Mouse (Mus musculus): Measurements from ENCODE around the gene 4921517D22Rik. TPM values are rescaled to one million over a fixed set of nuclear protein-coding genes. Genes with fewer than 3 reads are reported as not detected.

4921517D22Rik gene
- polyA plus RNA-seq, 1 experiment from 2014 or later, result not detected

DNA sequence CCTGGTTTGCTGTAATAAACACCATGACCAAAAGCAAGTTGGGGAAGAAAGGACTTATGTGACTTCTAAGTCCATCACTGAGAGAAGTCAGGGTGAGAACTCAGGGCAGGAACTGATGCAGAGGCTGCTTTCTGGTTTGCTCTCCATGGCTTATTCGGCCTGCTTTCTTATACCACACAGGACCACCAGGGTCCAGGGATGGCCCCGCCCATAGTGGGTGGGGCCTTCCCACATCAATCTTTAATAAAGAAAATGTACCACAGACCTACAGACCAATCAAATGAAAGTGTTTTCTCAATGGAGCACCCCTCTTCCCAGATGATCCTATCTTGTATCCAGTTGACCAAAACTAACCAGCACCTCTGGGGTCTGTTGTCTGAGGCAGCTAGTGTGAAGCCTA, 22.4 kb downstream of the 4921517D22Rik start:
- Histone ChIP-seq H3K9ac (no peak overlapping the region), H3K4me1 (ENCODE audit: insufficient read depth) (no peaks in the 10 kb centered on the region), H3K9me3 (ENCODE audit: low read depth, low read length) (no peaks in the 10 kb centered on the region), H3K4me2 (no peak overlapping the region), H3K27ac (ENCODE audit: low read depth) (no peak overlapping the region), H3K27me3 (ENCODE audit: insufficient read depth, low read length) (no peaks in the 10 kb centered on the region), H3K4me3 (ENCODE audit: low read depth, low read length) (no peak overlapping the region), H3K36me3 (ENCODE audit: insufficient read depth) (0 out of 2 replicates have a peak, but pooled peaks cover 3% of the 10 kb centered on the region)
- DNase-seq, result no peak
- 73% methylated on average over 2 of the region's 2 CpGs for whole genome bisulfite sequencing
- TF ChIP-seq CTCF (IDR thresholded peaks at IDR 0.05; ENCODE audit: low read depth), result no peak
- ATAC-seq (ENCODE audit: insufficient read depth), result no peak

DNA sequence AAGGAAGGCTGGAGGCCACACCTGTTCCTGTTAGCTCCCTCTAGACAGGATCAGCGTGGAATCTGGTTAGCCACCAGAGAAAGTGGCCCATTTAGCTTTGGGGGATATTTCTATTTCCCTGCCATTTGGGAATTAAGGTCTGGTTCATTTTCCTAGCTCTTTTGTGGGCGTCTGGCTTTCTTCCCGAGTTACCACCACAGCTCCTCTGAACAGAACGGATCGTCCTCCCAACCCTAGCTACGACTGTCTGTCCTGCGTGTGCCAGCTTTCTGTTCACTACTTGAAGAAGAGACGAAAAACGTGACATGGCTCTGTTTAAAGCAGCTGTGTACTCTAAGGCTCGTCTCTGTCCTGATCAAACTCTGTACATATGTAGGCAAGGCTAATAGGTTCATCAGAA, 24.0 kb downstream of the 4921517D22Rik start:
- TF ChIP-seq CTCF (IDR thresholded peaks at IDR 0.05; ENCODE audit: low read depth), result no peak
- H3K4me3 ChIP-seq (ENCODE audit: low read depth, low read length), result no peak overlapping the region
- H3K27me3 ChIP-seq (ENCODE audit: insufficient read depth, low read length), result no peaks in the 10 kb centered on the region
- H3K4me1 ChIP-seq (ENCODE audit: insufficient read depth), result no peaks in the 10 kb centered on the region
- WGBS, result 87% methylated on average over 10 of the region's 10 CpGs
- H3K27ac ChIP-seq (ENCODE audit: low read depth), result no peak overlapping the region
- no peak overlapping the region for H3K9ac ChIP-seq
- DNase-seq (no peak), ATAC-seq (ENCODE audit: insufficient read depth) (no peak)
- 0 out of 2 replicates have a peak, but pooled peaks cover 3% of the 10 kb centered on the region for H3K36me3 ChIP-seq (ENCODE audit: insufficient read depth)
- H3K9me3 ChIP-seq (ENCODE audit: low read depth, low read length), result no peaks in the 10 kb centered on the region
- no peak overlapping the region for H3K4me2 ChIP-seq

DNA sequence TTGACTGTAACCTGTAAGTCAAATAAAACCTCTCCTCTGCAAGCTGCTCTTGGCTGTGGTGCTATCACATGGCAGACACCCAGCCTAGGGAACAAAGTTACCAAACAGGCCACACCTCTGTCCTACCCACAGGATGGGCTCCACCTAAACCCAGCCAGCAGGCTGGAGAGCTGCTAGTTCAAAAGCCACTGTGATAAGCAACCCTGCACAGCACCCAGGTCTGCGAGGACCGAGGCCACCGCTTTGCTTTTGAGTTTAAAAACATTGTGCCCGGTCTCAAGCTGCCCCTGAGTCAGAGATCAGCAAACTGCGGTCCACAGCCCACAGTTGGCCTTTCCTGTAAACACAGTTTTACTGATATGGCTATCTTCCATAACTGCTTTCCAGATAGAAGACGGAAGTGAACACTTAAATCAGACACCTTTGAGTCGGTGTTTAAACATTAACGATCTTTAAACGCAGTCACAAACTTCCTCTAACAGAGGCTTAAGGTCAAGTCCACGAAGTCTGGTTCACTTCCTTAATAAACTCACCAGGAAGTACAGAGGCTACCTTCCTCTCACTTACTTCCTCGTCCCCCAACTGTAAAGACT, 25.3 kb downstream of the 4921517D22Rik start:
- peak overlapping the region; percentile 42 for H3K27ac ChIP-seq (ENCODE audit: low read depth)
- no peak overlapping the region for H3K9ac ChIP-seq
- peak overlapping the region; percentile 5; the same call in 1 of the 2 replicates for H3K4me2 ChIP-seq
- H3K9me3 ChIP-seq (ENCODE audit: low read depth, low read length), result no peaks in the 10 kb centered on the region
- H3K36me3 ChIP-seq (ENCODE audit: insufficient read depth), result 0 out of 2 replicates have a peak, but pooled peaks cover 8% of the 10 kb centered on the region
- TF ChIP-seq CTCF (IDR thresholded peaks at IDR 0.05; ENCODE audit: low read depth), result no peak
- H3K4me3 ChIP-seq (ENCODE audit: low read depth, low read length), result no peak overlapping the region
- no peaks in the 10 kb centered on the region for H3K27me3 ChIP-seq (ENCODE audit: insufficient read depth, low read length)
- no peaks in the 10 kb centered on the region for H3K4me1 ChIP-seq (ENCODE audit: insufficient read depth)
- ATAC-seq (ENCODE audit: insufficient read depth) (peak; percentile 47; the same call in 1 of the 2 replicates), DNase-seq (no peak)
- 28% methylated on average over 11 of the region's 11 CpGs for WGBS

DNA sequence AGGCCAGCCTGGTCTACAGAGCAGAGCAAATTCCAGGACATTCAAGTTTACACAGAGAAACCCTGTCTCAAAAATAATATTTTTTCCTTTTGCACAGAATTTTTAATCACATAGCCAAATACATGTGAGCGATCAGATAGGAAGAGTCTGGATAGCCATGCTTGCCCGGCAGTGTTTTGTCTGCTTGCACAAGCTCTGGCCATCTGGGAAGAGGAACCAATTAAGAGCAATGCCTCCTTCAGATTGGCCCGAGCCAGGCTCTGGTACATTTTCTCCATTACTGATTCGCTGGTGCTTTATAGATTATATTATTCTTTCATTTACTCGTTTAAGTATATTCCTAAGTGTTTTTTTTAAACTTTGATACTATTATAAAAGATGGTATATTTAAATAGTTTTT, 26.1 kb downstream of the 4921517D22Rik start:
- no peak for ATAC-seq (ENCODE audit: insufficient read depth)
- H3K27ac ChIP-seq (ENCODE audit: low read depth), result no peak overlapping the region
- no peaks in the 10 kb centered on the region for H3K9me3 ChIP-seq (ENCODE audit: low read depth, low read length)
- H3K27me3 ChIP-seq (ENCODE audit: insufficient read depth, low read length), result no peaks in the 10 kb centered on the region
- H3K9ac ChIP-seq, result no peak overlapping the region
- WGBS, result 88% methylated on average over 5 of the region's 5 CpGs
- DNase-seq, result no peak
- H3K4me1 ChIP-seq (ENCODE audit: insufficient read depth), result no peaks in the 10 kb centered on the region
- no peak overlapping the region for H3K4me2 ChIP-seq
- H3K4me3 ChIP-seq (ENCODE audit: low read depth, low read length), result no peak overlapping the region
- no peak for TF ChIP-seq CTCF (IDR thresholded peaks at IDR 0.05; ENCODE audit: low read depth)
- peaks cover 14% of the 10 kb centered on the region; the same call in 1 of the 2 replicates for H3K36me3 ChIP-seq (ENCODE audit: insufficient read depth)

DNA sequence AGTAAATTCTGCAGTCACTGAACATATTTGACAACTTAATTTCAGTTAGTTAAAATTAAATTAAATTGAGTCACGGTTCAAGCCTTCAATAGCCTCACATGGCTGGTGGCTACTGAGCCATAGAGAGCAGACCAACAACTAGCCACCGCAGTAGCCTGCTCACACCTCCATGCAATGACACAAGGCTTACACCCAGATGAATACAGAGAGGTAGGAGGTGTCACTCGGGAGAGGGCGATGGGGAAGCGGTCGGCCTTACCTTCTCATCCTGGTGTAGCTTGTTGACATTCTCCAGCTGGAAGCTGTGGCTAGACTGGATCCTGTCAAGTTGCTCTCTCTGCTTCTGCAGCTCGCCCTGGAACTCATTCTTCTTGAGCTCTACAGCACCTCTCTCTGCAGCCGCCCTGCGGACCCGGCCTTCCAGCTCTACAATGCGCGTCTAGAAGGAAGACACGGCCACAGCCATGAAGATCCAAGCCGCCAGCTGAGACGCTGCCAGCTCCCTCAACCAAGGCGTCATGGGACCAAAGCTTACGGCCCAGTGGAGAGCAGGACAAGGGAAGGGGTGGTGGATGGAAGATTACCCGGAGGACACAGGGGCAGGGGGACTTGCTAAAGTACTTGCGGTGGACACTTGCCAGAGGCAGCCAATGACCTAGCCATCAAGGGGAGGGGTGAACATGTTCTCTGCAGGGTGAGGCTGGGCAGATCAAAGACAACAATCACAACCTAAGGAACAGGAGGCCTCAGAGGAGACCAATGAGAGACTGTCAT, 29.8 kb downstream of the 4921517D22Rik start:
- TF ChIP-seq CTCF (IDR thresholded peaks at IDR 0.05; ENCODE audit: low read depth), result no peak
- peaks cover 16% of the 10 kb centered on the region; the same call in 1 of the 2 replicates for H3K36me3 ChIP-seq (ENCODE audit: insufficient read depth)
- H3K27me3 ChIP-seq (ENCODE audit: insufficient read depth, low read length), result no peaks in the 10 kb centered on the region
- WGBS, result 86% methylated on average over 19 of the region's 19 CpGs
- no peak overlapping the region for H3K27ac ChIP-seq (ENCODE audit: low read depth)
- ATAC-seq (ENCODE audit: insufficient read depth), result no peak
- H3K4me1 ChIP-seq (ENCODE audit: insufficient read depth), result no peaks in the 10 kb centered on the region
- H3K9me3 ChIP-seq (ENCODE audit: low read depth, low read length), result no peaks in the 10 kb centered on the region
- H3K9ac ChIP-seq, result no peak overlapping the region
- H3K4me2 ChIP-seq, result no peak overlapping the region
- H3K4me3 ChIP-seq (ENCODE audit: low read depth, low read length), result no peak overlapping the region
- DNase-seq, result no peak

DNA sequence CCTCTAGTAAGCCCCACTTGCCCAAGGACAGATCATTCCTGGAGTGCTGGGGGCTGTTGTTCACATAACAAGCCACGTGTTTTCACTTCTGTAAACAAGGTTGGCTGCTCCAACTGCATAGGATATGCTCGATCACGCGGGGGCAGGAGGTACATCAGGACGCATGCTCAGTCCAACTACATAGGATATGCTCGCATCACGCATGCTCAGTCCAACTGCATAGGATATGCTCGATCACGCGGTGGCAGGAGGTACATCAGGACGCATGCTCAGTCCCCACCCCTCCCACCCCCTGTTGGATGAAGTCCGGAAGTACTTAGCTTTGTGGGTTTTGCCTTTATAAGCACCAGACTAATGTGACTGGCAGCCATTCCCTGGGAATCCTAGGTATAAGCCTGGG, 31.9 kb downstream of the 4921517D22Rik start:
- H3K9me3 ChIP-seq (ENCODE audit: low read depth, low read length), result no peaks in the 10 kb centered on the region
- ATAC-seq (ENCODE audit: insufficient read depth) (no peak), DNase-seq (no peak)
- no peak overlapping the region for H3K4me2 ChIP-seq
- H3K4me3 ChIP-seq (ENCODE audit: low read depth, low read length), result no peak overlapping the region
- no peak for TF ChIP-seq CTCF (IDR thresholded peaks at IDR 0.05; ENCODE audit: low read depth)
- no peaks in the 10 kb centered on the region for H3K4me1 ChIP-seq (ENCODE audit: insufficient read depth)
- H3K9ac ChIP-seq, result no peak overlapping the region
- 96% methylated on average over 12 of the region's 12 CpGs for WGBS
- no peaks in the 10 kb centered on the region for H3K27me3 ChIP-seq (ENCODE audit: insufficient read depth, low read length)
- no peak overlapping the region for H3K27ac ChIP-seq (ENCODE audit: low read depth)
- peaks cover 14% of the 10 kb centered on the region; the same call in 1 of the 2 replicates for H3K36me3 ChIP-seq (ENCODE audit: insufficient read depth)

DNA sequence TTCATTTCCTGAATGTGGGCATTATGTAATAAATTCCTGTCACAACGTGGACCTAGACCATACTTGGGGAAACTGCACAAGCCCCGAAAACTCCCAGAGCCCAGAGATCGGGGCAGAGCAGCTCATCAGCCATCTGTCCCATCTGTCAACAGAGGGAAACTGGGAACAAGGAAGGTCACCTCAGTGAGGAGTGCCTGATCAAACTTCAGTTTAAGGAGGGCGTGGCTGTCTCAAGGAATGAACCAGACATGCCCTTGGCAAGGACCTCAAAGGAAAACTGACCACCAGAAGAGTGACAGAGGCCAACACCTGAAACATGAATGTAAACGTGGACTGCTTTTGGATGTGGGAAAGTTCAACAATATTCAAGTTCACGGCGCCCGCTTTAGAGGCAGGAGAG, 32.5 kb downstream of the 4921517D22Rik start:
- Histone ChIP-seq H3K9ac (no peak overlapping the region), H3K27me3 (ENCODE audit: insufficient read depth, low read length) (no peaks in the 10 kb centered on the region), H3K4me2 (no peak overlapping the region), H3K9me3 (ENCODE audit: low read depth, low read length) (no peaks in the 10 kb centered on the region), H3K27ac (ENCODE audit: low read depth) (no peak overlapping the region), H3K36me3 (ENCODE audit: insufficient read depth) (peaks cover 13% of the 10 kb centered on the region; the same call in 1 of the 2 replicates), H3K4me1 (ENCODE audit: insufficient read depth) (no peaks in the 10 kb centered on the region), H3K4me3 (ENCODE audit: low read depth, low read length) (no peak overlapping the region)
- DNase-seq (no peak), ATAC-seq (ENCODE audit: insufficient read depth) (no peak)
- 79% methylated on average over 8 of the region's 8 CpGs for WGBS
- no peak for TF ChIP-seq CTCF (IDR thresholded peaks at IDR 0.05; ENCODE audit: low read depth)

Measured in lung, embryonic 14.5 days (tissue).